Mouse (Mus musculus) intestine, embryonic 14.5 days (tissue): Measurements from ENCODE around the gene Rapgef5. TPM values are rescaled to one million over a fixed set of nuclear protein-coding genes. Genes with fewer than 3 reads are reported as not detected.

Experiments used
- ATAC-seq: fragments of 200-750 bp; cut with Nextera tagmentation; replicated peaks from 2 replicates; pipeline ENCODE4 v1.8.0; 2017; ENCODE audit warnings: low read depth, moderate number of reproducible peaks, moderate TSS enrichment, moderate library complexity; ENCODE audit not compliant: low FRiP score, low TSS enrichment
- DNase-seq: peaks from one replicate; pipeline ENCODE4 v3.0.0-alpha.2; 2018; ENCODE audit warnings: low spot score
- H3K27ac ChIP-seq: fragments of 300-500 bp; sonication (generic); 2 replicates; pipeline ENCODE4 v1.5.1; 2014; ENCODE audit warnings: low read depth, mild to moderate bottlenecking, control low read depth
- H3K27me3 ChIP-seq: fragments of 300-500 bp; sonication (generic); replicated peaks from 2 replicates; pipeline ENCODE4 v1.6.1; 2014; ENCODE audit warnings: low read length, control low read depth; ENCODE audit not compliant: control insufficient read depth, insufficient read depth
- H3K36me3 ChIP-seq: fragments of 300-500 bp; sonication (generic); 2 replicates; pipeline ENCODE4 v1.6.1; 2014; ENCODE audit warnings: low read length, control low read depth; ENCODE audit not compliant: control insufficient read depth, insufficient read depth
- H3K4me1 ChIP-seq: fragments of 300-500 bp; sonication (generic); replicated peaks from 2 replicates; pipeline ENCODE4 v1.6.1; 2014; ENCODE audit warnings: low read length, control low read depth, mixed read lengths; ENCODE audit not compliant: control insufficient read depth, insufficient read depth
- H3K4me2 ChIP-seq: fragments of 300-500 bp; sonication (generic); 2 replicates; pipeline ENCODE4 v1.6.1; 2014; ENCODE audit warnings: low read length
- H3K4me3 ChIP-seq: fragments of 300-500 bp; sonication (generic); 2 replicates; pipeline ENCODE4 v1.5.1; 2014; ENCODE audit warnings: low read depth, low read length, control low read depth, mixed read lengths
- H3K9ac ChIP-seq: fragments of 300-500 bp; sonication (generic); 2 replicates; pipeline ENCODE4 v1.6.1; 2014; ENCODE audit warnings: mild to moderate bottlenecking, low read length
- H3K9me3 ChIP-seq: fragments of 300-500 bp; sonication (generic); 2 replicates; pipeline ENCODE4 v1.6.1; 2016; ENCODE audit warnings: low read length, control low read depth; ENCODE audit not compliant: control insufficient read depth
- WGBS: fragments of 180-500 bp; shearing (Covaris S2); extraction: QIAGEN DNeasy Blood & Tissue Kit; methylation state at CpG from one replicate; pipeline ENCODE4 v1.1.7; 2014; 5-methylcytosine and 5-hydroxymethylcytosine counted together
- polyA plus RNA-seq: library from polyadenylated mRNA; unstranded; fragments of >200 nt; fragmentation: Nextera tagmentation; extraction: Ambion mirVana; gene quantifications from 2 replicates; pipeline ENCODE4 v1.2.1, GENCODE M21; 2014

The Rapgef5 gene
- polyA plus RNA-seq, 1 experiment from 2014 or later, result 8.4 TPM

DNA sequence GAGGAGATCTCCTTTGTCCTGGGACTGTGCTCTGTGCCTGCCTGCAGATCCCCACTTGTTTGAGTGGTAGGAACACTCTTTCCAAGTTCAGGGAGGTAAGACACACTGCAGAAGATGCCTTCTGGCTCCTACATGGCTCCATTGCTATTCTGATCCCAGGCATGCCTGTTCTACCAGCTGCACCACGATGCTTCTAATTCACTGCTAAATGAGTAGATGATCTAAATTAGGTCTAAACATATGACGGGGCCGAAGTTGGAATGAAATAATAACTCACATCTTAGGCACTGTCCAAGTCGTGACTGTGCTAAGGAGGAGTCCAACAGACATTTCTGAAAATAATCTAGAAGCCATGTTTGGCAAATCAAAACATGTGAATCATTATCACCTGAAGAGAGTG, 68.0 kb downstream of the Rapgef5 start:
- ATAC-seq (no peak), DNase-seq (no peak)
- Histone ChIP-seq H3K27ac (no peak overlapping the region), H3K4me1 (no peaks in the 10 kb centered on the region), H3K9me3 (no peaks in the 10 kb centered on the region), H3K4me3 (no peak overlapping the region), H3K9ac (no peak overlapping the region), H3K4me2 (no peak overlapping the region), H3K36me3 (no peaks in the 10 kb centered on the region), H3K27me3 (no peaks in the 10 kb centered on the region)
- 86% methylated on average over 4 of the region's 4 CpGs for WGBS

- H3K4me1 ChIP-seq, result no peaks in the 10 kb centered on the region
- 89% methylated on average over 2 of the region's 2 CpGs for WGBS
Observed at GRCm38 (mm10) chr12:117585390-117585789, 69.1 kb downstream of the Rapgef5 start.

GRCm38 (mm10) chr12:117586124-117586523, 69.8 kb downstream of the Rapgef5 start:
- peak; percentile 64 for DNase-seq
- Histone ChIP-seq H3K27ac (no peak overlapping the region), H3K4me1 (no peaks in the 10 kb centered on the region), H3K4me2 (no peak overlapping the region), H3K9ac (no peak overlapping the region), H3K4me3 (no peak overlapping the region), H3K9me3 (no peaks in the 10 kb centered on the region), H3K27me3 (no peaks in the 10 kb centered on the region), H3K36me3 (no peaks in the 10 kb centered on the region)
- WGBS, result 47% methylated on average over 1 of the region's 1 CpGs
- ATAC-seq, result no peak

More at GRCm38 (mm10) chr12:117585390-117585789, 69.1 kb downstream of the Rapgef5 start:
- Histone ChIP-seq H3K4me2 (no peak overlapping the region), H3K9ac (no peak overlapping the region), H3K4me3 (no peak overlapping the region), H3K9me3 (no peaks in the 10 kb centered on the region), H3K36me3 (no peaks in the 10 kb centered on the region), H3K27me3 (no peaks in the 10 kb centered on the region), H3K27ac (no peak overlapping the region)
- ATAC-seq (no peak), DNase-seq (no peak)

- Histone ChIP-seq H3K4me2 (no peak overlapping the region), H3K4me3 (no peak overlapping the region), H3K27ac (no peak overlapping the region), H3K9me3 (no peaks in the 10 kb centered on the region), H3K4me1 (no peaks in the 10 kb centered on the region), H3K9ac (no peak overlapping the region), H3K27me3 (no peaks in the 10 kb centered on the region), H3K36me3 (no peaks in the 10 kb centered on the region)
- no peak for DNase-seq
- no peak for ATAC-seq
- WGBS, result 81% methylated on average over 2 of the region's 2 CpGs
Observed at GRCm38 (mm10) chr12:117589186-117589585, 72.9 kb downstream of the Rapgef5 start.

GRCm38 (mm10) chr12:117592019-117592418, 75.7 kb downstream of the Rapgef5 start:
- Histone ChIP-seq H3K9me3 (no peaks in the 10 kb centered on the region), H3K36me3 (no peaks in the 10 kb centered on the region), H3K9ac (no peak overlapping the region), H3K4me2 (no peak overlapping the region), H3K4me1 (no peaks in the 10 kb centered on the region), H3K4me3 (no peak overlapping the region), H3K27me3 (no peaks in the 10 kb centered on the region), H3K27ac (no peak overlapping the region)
- WGBS, result 35% methylated on average over 2 of the region's 2 CpGs
- DNase-seq (peak; percentile 38), ATAC-seq (no peak)

GRCm38 (mm10) chr12:117592583-117592982, 76.3 kb downstream of the Rapgef5 start:
- H3K9me3 ChIP-seq, result no peaks in the 10 kb centered on the region
- no peak overlapping the region for H3K4me3 ChIP-seq
- DNase-seq (no peak), ATAC-seq (no peak)
- WGBS, result 49% methylated on average over 3 of the region's 3 CpGs
- no peak overlapping the region for H3K4me2 ChIP-seq
- H3K27ac ChIP-seq, result no peak overlapping the region
- no peaks in the 10 kb centered on the region for H3K27me3 ChIP-seq
- no peaks in the 10 kb centered on the region for H3K4me1 ChIP-seq
- H3K36me3 ChIP-seq, result no peaks in the 10 kb centered on the region
- no peak overlapping the region for H3K9ac ChIP-seq

GRCm38 (mm10) chr12:117595179-117595578, 78.9 kb downstream of the Rapgef5 start:
- Histone ChIP-seq H3K9ac (no peak overlapping the region), H3K36me3 (no peaks in the 10 kb centered on the region), H3K27me3 (no peaks in the 10 kb centered on the region), H3K4me2 (no peak overlapping the region), H3K4me3 (no peak overlapping the region), H3K9me3 (no peaks in the 10 kb centered on the region), H3K27ac (no peak overlapping the region), H3K4me1 (no peaks in the 10 kb centered on the region)
- DNase-seq (peak; percentile 28), ATAC-seq (no peak)
- 73% methylated on average over 9 of the region's 9 CpGs for WGBS

- H3K27me3 ChIP-seq, result no peaks in the 10 kb centered on the region
- no peak overlapping the region for H3K9ac ChIP-seq
- no peaks in the 10 kb centered on the region for H3K9me3 ChIP-seq
- H3K27ac ChIP-seq, result no peak overlapping the region
- DNase-seq (peak; percentile 10), ATAC-seq (no peak)
- no peaks in the 10 kb centered on the region for H3K36me3 ChIP-seq
- WGBS, result 41% methylated on average over 2 of the region's 2 CpGs
- H3K4me2 ChIP-seq, result no peak overlapping the region
- H3K4me1 ChIP-seq, result no peaks in the 10 kb centered on the region
- H3K4me3 ChIP-seq, result no peak overlapping the region
Observed at GRCm38 (mm10) chr12:117598190-117598589, 81.9 kb downstream of the Rapgef5 start.

GRCm38 (mm10) chr12:117605966-117606365, 89.7 kb downstream of the Rapgef5 start:
- WGBS, result 61% methylated on average over 3 of the region's 3 CpGs
- Histone ChIP-seq H3K4me1 (no peaks in the 10 kb centered on the region), H3K9ac (no peak overlapping the region), H3K36me3 (no peaks in the 10 kb centered on the region), H3K27me3 (no peaks in the 10 kb centered on the region), H3K9me3 (no peaks in the 10 kb centered on the region), H3K27ac (no peak overlapping the region), H3K4me2 (no peak overlapping the region), H3K4me3 (no peak overlapping the region)
- ATAC-seq (0 out of 2 replicates have a peak, but pooled peaks have one; percentile 43), DNase-seq (no peak)
